Mouse (Mus musculus): ENCODE measurements around the gene Lyrm4.

Gene Lyrm4

DNA sequence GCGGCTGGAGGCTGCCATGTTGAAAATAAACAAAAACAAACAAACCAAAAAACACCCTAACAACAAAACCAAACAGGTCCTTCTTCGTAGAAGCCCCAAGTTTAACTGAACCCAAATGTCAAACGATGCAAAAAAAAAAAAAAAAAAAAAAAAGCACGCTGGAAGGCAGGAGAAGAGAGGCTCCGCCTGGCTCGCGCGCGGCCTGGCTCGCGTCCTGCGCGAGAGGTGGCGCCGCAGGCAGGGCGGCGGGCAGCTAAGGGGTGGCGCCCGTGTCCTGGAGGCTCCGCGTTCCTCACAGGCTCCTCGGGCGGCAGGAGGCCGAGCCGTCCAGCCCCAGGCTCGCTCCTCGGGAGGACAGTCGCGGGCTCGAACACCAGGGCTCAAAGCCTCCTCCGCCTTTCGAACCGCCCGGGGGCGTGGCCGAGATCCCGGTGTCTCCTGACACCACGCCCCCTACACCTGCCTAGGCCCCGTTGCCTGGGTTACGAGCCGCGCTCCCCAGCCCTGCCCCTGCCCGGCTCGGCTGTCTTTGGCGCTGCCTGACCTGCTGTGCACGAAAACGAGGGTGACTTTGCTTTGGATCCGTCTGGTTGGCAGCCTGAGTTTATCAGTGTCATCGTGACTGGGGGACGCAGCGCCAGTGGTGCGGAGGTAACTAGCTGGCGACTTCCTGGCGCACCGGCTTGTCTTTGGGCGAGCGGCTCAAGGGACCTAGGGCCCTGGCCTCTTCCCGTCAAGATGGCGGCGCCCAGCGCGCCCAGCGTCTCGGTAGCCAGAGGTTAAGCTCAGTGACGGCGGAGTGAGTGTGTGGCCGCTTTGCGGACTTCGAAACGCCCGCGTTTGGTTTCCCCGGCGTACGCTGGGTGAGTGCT, at the start of gene Lyrm4, which contains the start of gene Fars2:
TSS of gene Lyrm4 (minus strand) at position 384 of the 872 bp plus-strand sequence.
TSS of gene Fars2 (plus strand) at position 270 of the 872 bp plus-strand sequence.
- DNase-seq (ENCODE audit: low read depth, low spot score), result peak; percentile 94

GRCm38 (mm10) chr13:36163898-36164297, 46.6 kb upstream of the Lyrm4 start:
- no peak for DNase-seq (ENCODE audit: low read depth, low spot score)

- no peak for DNase-seq (ENCODE audit: low read depth, low spot score)
Observed at GRCm38 (mm10) chr13:36163411-36163810, 46.1 kb upstream of the Lyrm4 start.

DNA sequence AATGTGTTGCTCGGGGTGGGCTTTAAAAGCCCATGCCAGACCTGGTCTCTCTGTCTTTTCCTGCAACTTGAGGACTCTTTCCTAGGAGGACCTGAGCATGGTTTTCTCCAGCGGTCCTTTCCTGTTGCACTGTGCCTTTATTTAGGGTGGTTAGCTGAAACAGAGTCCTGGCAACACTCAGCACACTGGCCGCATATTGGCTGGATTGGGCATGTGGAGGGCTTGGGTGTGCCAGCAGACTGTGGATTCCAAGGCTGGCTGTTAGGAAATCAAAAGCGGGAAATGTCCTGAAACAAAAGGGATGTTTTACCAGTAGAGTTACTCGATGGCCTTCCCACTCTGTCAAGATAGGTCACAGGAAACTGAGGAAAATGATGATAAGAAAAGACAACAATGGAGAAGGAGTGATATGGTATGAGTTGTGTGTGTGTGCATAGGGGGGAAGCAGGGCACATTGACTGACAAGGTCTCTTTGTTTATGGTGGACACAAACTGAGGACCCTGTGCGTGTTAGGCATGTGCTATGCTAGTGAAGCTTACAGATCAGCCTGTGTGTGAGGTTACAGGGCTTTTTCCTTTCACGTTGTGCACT, 39.1 kb upstream of the Lyrm4 start:
- DNase-seq (ENCODE audit: low read depth, low spot score), result no peak

DNA sequence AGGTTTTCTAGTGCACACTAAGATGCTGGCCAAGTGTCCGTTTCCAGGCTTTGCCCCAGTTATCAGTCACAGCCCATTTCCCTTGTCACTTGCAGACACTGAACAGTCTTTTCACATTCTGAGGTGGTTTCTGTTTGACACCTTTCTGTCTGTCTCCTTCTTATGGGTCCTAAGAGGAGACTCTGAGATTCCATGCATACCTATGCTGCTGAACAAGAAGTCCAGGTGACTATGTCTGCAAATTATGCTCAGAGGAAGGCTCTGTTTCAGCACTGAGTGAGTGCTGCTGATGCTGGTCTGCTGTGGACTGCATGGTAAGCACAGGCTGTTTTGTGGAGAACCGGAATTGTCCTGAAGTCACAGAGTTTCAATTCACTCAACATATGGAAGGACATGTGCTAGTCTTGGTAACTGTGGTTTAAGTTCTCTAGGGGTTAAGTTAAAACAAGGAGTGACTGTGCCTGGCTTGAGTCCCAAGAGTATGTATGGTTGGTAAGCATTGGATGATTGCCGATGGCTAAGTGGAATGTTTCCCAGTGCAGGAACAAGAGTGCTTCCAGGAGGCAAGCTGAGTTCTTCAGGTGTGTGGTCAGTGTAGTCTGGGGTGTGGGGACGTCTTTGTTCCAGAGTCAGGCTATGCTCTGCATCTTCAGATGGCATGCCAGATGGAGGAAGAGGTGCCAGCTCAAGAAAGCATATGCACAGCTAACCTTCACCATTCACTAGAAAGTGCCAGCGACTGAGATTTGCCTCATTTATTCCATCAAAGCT, 35.6 kb upstream of the Lyrm4 start:
- no peak for DNase-seq (ENCODE audit: low read depth, low spot score)

DNA sequence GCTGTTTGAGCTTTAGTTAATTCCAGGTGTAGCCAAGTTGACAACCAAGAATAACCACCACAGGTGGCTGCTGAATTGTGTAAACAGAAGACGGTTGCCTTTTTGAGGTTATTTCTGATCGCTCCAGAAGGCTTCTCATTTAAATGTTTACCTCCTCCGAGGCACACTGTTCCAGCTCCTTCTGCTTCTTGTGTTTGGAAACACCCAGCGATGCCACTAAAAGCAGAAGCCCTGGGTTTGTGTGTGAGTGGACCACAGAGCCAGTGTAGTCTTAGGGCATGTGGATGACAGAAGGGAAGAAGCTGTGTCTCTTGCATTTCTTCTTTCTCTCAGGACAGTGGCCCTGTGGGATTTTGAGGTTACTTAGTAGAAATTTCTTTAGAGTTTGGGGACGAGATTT, 32.9 kb upstream of the Lyrm4 start:
- DNase-seq (ENCODE audit: low read depth, low spot score), result no peak

DNA sequence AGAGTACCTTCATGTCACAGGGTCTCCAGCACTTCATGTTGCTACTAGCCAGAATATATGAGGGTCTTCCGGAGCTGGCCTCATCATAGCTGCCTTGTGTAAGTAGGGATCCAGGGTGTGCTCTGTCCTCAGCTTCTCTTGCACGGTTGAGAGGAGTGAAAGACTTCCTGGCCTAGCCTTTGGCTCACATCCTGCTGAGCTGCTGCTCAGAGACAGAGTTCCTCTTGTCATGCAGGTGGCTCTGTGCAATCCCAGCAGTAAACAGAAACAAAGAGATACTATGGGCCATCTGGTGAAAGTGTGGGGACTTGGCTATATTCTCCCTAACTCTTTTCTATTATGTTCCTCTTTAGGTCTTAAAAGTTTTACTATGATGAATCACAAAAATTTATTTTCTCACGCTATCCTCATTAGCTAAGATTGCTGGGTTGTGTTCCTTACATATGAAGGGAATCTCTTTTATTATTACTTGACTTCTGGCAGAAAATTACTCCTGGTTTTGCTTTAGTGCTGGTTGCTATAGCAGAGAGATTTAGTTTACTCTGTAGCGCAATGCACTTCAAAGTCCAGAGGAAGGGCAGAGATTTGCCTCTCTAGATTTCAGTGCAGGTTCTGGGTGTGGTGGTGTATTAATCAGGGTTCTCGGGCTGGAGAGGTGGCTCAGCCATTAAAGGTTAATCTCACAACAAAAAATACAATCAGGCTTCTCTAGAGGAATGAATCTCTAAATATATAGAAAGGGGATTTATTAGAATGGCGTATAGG, 32.0 kb upstream of the Lyrm4 start:
- peak; percentile 68 for DNase-seq (ENCODE audit: low read depth, low spot score)

- no peak for DNase-seq (ENCODE audit: low read depth, low spot score)
Observed at GRCm38 (mm10) chr13:36145601-36146000, 28.3 kb upstream of the Lyrm4 start.

GRCm38 (mm10) chr13:36140247-36141016, 23.1 kb upstream of the Lyrm4 start:
- no peak for DNase-seq (ENCODE audit: low read depth, low spot score)

DNA sequence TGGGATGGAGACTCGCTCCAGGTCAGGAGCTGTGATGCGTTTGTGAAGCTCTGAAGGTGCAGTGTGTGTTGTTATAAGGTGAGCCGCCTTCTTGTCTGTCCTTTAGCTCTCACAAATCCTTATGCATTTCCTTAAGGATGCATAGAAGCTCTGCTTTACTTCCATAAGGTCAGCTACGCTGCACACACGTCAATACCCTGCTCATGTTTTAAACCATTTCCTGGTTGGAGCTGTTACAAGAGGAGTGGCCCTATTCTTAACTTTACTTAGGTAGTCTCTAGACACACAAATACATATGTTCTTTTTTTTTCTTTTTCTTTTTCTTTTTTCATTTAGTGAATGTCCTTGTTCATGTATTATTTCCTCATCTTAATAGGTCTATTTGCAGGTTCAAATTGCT, 22.4 kb upstream of the Lyrm4 start:
- DNase-seq (ENCODE audit: low read depth, low spot score), result no peak

GRCm38 (mm10) chr13:36131992-36132649, 14.8 kb upstream of the Lyrm4 start:
- DNase-seq (ENCODE audit: low read depth, low spot score), result no peak

- DNase-seq (ENCODE audit: low read depth, low spot score), result no peak
Observed at GRCm38 (mm10) chr13:36131401-36131800, 14.1 kb upstream of the Lyrm4 start.

DNA sequence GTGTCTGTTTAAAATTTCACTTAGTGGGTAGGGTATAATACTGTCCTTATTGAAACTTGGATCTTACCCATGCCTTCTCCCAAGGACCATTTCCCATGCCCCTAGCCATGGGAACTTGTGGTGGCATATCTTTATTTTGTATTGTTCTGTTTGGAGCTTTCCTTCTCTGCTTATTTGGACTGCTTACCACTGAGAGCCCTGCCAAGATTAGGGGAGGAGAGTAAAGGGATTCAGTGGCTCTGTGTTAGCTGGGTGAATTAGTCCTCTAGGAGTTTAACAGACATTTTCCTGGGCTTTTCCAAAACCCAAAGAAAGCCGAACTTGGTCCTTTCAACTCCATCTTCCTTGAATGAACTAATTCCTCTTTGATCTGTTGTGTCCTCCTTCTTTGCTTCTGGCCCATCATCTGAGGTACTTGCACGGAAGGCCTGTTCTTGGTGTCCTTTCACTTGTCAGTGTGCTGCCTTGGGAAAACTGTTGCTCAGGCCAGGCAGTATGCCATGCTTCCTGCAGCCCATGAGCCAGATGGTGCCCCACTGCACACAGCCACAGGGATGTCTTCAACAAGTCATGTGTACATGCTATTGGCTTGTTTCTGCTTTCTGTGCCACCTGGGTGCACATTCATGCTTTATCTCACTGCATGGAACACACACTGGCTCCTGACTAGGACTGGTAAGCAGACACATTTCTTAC, 12.2 kb upstream of the Lyrm4 start:
- no peak for DNase-seq (ENCODE audit: low read depth, low spot score)

DNA sequence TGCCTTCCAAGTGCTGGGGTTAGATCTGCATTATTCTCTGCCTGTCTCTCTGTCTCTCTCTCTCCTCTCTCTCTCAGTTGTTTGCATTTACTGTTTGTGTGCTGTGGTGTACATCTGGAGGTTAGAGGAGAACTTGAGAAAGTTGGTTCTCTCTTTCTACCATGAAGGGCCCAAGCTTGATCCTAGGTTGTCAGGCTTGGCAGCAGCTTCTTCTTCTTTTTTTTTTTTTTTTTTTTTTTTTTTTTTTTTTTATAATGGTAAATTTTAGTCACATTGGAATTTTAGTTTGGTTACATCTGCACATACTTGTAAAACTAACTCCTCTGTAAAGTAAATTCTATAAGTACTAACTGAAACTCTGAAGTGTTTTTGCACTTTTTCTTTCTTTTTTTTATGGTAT, 3.3 kb upstream of the Lyrm4 start:
- no peak for DNase-seq (ENCODE audit: low read depth, low spot score)

DNA sequence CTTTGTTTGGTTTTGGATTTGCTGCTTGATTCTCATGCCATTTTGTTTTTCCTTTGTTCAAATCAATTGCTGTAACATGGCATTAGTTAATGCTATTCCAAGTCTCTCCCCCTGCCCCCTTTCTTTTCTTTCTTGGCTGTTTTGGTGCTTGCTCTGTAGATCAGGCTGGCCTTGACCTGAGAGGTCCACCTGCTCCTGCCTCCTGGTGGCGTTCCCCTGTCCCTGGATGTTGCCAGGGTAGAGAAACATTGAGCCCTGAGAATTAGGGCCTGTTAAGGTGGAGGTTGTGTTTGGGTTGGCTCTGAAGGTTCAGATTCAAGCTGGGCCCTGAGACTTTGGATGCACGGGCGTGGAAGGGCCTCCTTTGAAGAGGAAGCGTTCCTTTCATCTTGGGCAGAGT, 2.4 kb upstream of the Lyrm4 start:
- DNase-seq (ENCODE audit: low read depth, low spot score), result no peak

DNA sequence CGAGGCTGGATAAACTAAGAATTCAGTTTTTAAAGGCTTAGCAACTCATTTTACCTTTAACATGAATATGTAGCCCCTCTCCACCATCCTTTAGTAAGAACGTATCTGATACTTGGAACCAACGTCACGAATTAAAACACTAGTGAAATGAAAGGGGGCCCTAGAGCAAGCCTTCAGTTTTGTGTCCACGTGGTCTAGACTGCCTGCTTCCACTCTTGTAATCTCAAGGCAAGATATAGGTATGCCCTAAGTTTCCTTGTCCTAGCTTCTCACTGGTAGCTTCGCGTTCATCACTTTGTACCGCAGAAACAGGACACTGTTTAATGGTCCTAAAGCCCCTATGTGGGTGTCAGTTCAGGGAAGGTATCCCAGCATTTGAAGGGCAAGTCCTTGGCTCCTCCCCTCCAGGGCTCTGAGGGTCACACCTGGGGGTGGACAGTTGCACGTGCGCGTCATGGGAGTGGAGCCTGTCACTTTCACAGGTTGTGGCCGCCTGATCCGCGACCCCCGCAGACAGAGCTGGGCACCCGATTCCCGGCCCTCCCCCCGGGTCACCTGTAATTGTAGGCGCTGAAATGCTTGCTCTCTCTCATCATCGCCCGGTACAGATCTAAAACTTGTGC, 695 bp downstream of the Lyrm4 start:
- DNase-seq (ENCODE audit: low read depth, low spot score), result peak; percentile 73

GRCm38 (mm10) chr13:36113181-36113580, 4.1 kb downstream of the Lyrm4 start:
- DNase-seq (ENCODE audit: low read depth, low spot score), result no peak

- DNase-seq (ENCODE audit: low read depth, low spot score), result no peak
Observed at GRCm38 (mm10) chr13:36111331-36111730, 6.0 kb downstream of the Lyrm4 start.

DNA sequence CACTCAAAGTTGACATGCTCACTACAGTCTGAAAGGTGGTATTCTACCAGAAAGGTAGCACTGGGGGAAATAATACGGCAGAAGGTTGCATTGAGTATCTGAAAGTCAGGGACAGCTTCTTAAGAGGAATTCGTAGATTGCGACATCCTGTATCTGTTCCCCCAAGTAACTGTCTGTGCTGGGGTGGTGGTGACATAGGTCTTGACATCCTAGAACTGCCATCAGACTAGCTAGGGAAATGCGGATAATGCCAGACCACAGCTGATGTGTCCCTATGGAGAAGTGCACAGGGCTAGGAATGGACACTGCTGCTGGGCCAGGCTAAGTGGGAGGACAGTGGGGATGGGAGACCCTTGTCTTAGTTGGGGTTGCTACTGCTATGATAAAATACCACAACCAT, 8.8 kb downstream of the Lyrm4 start:
- no peak for DNase-seq (ENCODE audit: low read depth, low spot score)

Measured in R1 (cell line).